Mouse (Mus musculus) cortical plate, adult 2 months (tissue): Measurements from ENCODE around the gene Bcl2l12.

Source experiments
- CTCF ChIP-seq: fragments of 200-500 bp; IDR thresholded peaks from 2 replicates; pipeline ENCODE4 v1.5.1; 2011; ENCODE audit warnings: mild to moderate bottlenecking, control low read depth, low read length; ENCODE audit not compliant: insufficient read depth; ENCODE audit errors: extremely low read depth
- POLR2A ChIP-seq: fragments of 200-500 bp; IDR thresholded peaks from 2 replicates; pipeline ENCODE4 v1.6.1; 2011; ENCODE audit warnings: mild to moderate bottlenecking, low read length, control low read depth; ENCODE audit not compliant: insufficient read depth; ENCODE audit errors: extremely low read depth

DNA sequence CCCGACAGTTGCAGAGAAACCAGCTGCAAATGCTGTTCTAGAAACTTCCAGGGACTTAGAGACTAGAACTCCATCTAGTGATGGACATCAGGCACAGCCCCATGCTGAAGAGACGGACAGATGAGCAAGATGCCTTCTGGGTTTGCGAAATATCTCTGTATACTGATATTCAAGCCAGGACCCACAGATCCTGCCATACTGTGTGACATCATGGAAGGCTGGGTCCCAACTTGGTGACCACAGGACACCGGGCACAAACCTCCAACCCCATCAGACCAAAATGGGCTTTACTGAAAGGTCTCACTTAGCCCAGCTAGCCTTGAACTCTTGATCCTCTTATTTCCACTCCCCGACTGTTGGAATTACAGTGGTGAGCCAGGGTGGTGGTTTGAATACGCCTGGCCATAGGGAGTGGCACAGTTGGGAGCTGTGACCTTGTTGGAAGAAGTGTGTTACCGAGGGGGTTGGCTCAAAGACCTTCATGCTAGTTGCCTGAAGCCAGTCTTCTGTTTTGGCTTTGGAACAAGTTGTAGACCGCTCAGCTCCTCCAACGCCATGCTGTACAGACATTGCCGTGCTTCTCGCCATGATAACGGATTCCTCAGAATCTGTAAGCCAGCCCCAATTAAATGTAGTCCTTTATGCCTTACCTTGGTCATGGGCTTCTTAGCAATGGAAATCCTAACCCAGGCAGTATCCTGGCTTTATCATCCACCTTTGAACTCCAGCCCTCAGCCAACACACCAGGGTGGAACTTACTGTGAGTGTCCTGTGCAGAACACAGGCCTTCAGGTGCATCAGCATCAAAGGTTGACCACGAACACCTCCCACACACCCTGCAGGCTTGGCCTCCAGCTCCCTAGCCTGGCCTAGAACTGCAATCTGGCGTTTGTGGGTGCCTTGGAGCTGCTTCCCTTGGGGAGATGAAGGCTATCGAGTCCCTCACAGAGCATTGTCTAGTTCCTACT, 26.1 kb upstream of the Bcl2l12 start:
- TF ChIP-seq CTCF (no peak), POLR2A (no peak)
